8 mouse cellular contexts compared by ENCODE assay signal in the genomic region with DNA sequence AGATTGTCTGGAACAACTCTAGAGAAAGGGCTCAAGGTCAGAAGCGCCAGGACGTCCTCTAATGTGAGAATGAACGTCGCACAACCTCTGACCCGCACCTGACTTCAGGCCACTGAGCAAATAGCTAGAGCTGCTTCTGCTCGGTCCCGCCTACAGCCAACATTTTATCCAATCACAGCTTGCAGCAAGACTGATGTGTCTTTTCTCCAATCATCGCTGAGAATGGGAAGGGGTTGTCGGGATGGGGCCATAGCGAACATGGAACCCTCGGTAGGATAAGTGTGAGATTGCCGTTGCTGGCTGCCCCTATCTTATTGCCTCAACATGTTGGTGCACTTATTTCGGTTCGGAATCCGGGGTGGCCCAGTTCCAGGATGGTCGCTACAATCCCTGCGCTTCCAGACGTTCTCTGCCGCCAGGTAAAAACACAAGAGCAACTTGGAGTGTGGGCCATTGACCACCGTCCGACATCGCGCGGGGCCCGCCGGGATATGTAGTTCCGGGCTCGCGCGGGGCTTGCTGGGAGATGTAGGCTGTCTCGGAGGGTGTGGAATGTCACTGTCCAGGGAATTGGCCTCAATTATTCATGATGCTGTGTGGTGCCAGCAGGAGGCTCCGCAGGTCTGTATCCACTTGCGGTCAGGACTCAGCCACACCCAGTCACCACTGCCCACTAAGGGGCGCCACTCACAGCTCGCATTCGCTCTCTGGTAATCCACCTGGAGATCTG. TPM values are rescaled to one million over a fixed set of nuclear protein-coding genes. Genes with fewer than 3 reads are reported as not detected.
DNase-seq lines count a peak whose midpoint lies in the region; ATAC-seq and TF ChIP-seq lines count a peak whose summit lies in the region.

No protein-coding gene starts in this region.

- H3K4me1 ChIP-seq in embryonic facial prominence, embryonic 13.5 days, result no peaks in the 10 kb centered on the region
- H3K4me1 ChIP-seq in kidney, adult 2 months (ENCODE audit: control insufficient read depth, insufficient read depth, low read length), result peaks cover 8% of the 10 kb centered on the region; the same call in 1 of the 2 replicates
- peaks cover 6% of the 10 kb centered on the region for H3K4me1 ChIP-seq in limb, embryonic 12.5 days (replicated peaks)
- peaks cover 15% of the 10 kb centered on the region; the same call in 1 of the 2 replicates for H3K4me1 ChIP-seq in midbrain, embryonic 15.5 days
- peaks cover 6% of the 10 kb centered on the region; the same call in 1 of the 2 replicates for H3K4me1 ChIP-seq in spleen, adult 2 months (ENCODE audit: control insufficient read depth, insufficient read depth, insufficient read length)

- peak; percentile 81 for TF ChIP-seq CTCF in kidney, adult 2 months (conservative IDR thresholded peaks at IDR 0.05; ENCODE audit: insufficient read depth, insufficient read length, low read depth, low read length)
- TF ChIP-seq CTCF in spleen, adult 2 months (IDR thresholded peaks at IDR 0.05; ENCODE audit: extremely low read depth, insufficient read depth, insufficient read length, insufficient replicate concordance), result peak; percentile 27; the same call in 1 of the 2 replicates

- peak overlapping the region; percentile 49; the same call in 1 of the 2 replicates for H3K27ac ChIP-seq in embryonic facial prominence, embryonic 13.5 days
- H3K27ac ChIP-seq in kidney, adult 2 months (ENCODE audit: insufficient read depth, low read depth, low read length), result peak overlapping the region; percentile 94
- H3K27ac ChIP-seq in limb, embryonic 12.5 days, result peak overlapping the region; percentile 62; the same call in 1 of the 2 replicates
- H3K27ac ChIP-seq in midbrain, embryonic 15.5 days, result peak overlapping the region; percentile 93
- peak overlapping the region; percentile 92 for H3K27ac ChIP-seq in spleen, adult 2 months (ENCODE audit: insufficient read depth, low read length)

- peak overlapping the region; percentile 66 for H3K4me2 ChIP-seq in embryonic facial prominence, embryonic 13.5 days
- peak overlapping the region; percentile 58 for H3K4me2 ChIP-seq in limb, embryonic 12.5 days
- H3K4me2 ChIP-seq in midbrain, embryonic 15.5 days, result peak overlapping the region; percentile 60

- peak overlapping the region; percentile 69 for H3K9ac ChIP-seq in embryonic facial prominence, embryonic 13.5 days
- H3K9ac ChIP-seq in limb, embryonic 12.5 days (replicated peaks), result peak overlapping the region; percentile 35; the same call in 1 of the 2 replicates
- peak overlapping the region; percentile 55 for H3K9ac ChIP-seq in midbrain, embryonic 15.5 days

- 1% methylated on average over 36 of the region's 36 CpGs for WGBS in embryonic facial prominence, embryonic 13.5 days
- WGBS in kidney, adult 2 months, result 1% methylated on average over 36 of the region's 36 CpGs
- WGBS in limb, embryonic 12.5 days, result 2% methylated on average over 36 of the region's 36 CpGs
- WGBS in midbrain, embryonic 15.5 days, result under 1% methylated on average over 36 of the region's 36 CpGs
- 2% methylated on average over 36 of the region's 36 CpGs for WGBS in spleen, adult 2 months

- peak; percentile 97 for DNase-seq in 3134 (ENCODE audit: extremely low read depth, insufficient read length, low spot score)
- peak; percentile 94 to 95 for DNase-seq in adrenal gland, postnatal 36 days
- peak; percentile 99 for DNase-seq in heart, adult 18-20 months
- DNase-seq in kidney, adult 2 months, result peak; percentile 99
- DNase-seq in spleen, adult 2 months (ENCODE audit: low read depth in 1 of 2, low spot score in 2 of 2), result peak; percentile 92 to 94

- TF ChIP-seq POLR2A in kidney, adult 2 months (IDR thresholded peaks at IDR 0.05; ENCODE audit: low read depth, low read length), result no peak
- peak; percentile 25; the same call in 1 of the 2 replicates for TF ChIP-seq POLR2A in spleen, adult 2 months (IDR thresholded peaks at IDR 0.05; ENCODE audit: low read depth, low read length)

- peak overlapping the region; percentile 60 for H3K4me3 ChIP-seq in embryonic facial prominence, embryonic 13.5 days
- H3K4me3 ChIP-seq in kidney, adult 2 months (ENCODE audit: insufficient read depth, low read depth, low read length), result peak overlapping the region; percentile 68
- H3K4me3 ChIP-seq in limb, embryonic 12.5 days (replicated peaks), result peak overlapping the region; percentile 50
- peak overlapping the region; percentile 65 for H3K4me3 ChIP-seq in midbrain, embryonic 15.5 days
- H3K4me3 ChIP-seq in spleen, adult 2 months (ENCODE audit: extremely low read depth, insufficient read depth, insufficient read length), result peak overlapping the region; percentile 89

- H3K36me3 ChIP-seq in embryonic facial prominence, embryonic 13.5 days, result no peaks in the 10 kb centered on the region
- H3K36me3 ChIP-seq in kidney, adult 2 months (ENCODE audit: control insufficient read depth, insufficient read depth, low read length), result no peaks in the 10 kb centered on the region
- no peaks in the 10 kb centered on the region for H3K36me3 ChIP-seq in limb, embryonic 12.5 days
- no peaks in the 10 kb centered on the region for H3K36me3 ChIP-seq in midbrain, embryonic 15.5 days (replicated peaks)
- no peaks in the 10 kb centered on the region for H3K36me3 ChIP-seq in spleen, adult 2 months (ENCODE audit: control insufficient read depth, insufficient read depth, low read length)

- peaks cover 5% of the 10 kb centered on the region for H3K27me3 ChIP-seq in embryonic facial prominence, embryonic 13.5 days
- no peaks in the 10 kb centered on the region for H3K27me3 ChIP-seq in kidney, adult 2 months (replicated peaks; ENCODE audit: control insufficient read depth, insufficient read depth, low read length)
- no peaks in the 10 kb centered on the region for H3K27me3 ChIP-seq in limb, embryonic 12.5 days
- peaks cover 10% of the 10 kb centered on the region; the same call in 1 of the 2 replicates for H3K27me3 ChIP-seq in midbrain, embryonic 15.5 days (replicated peaks)
- H3K27me3 ChIP-seq in spleen, adult 2 months (ENCODE audit: control insufficient read depth, insufficient read depth, low read length), result no peaks in the 10 kb centered on the region

- no peaks in the 10 kb centered on the region for H3K9me3 ChIP-seq in embryonic facial prominence, embryonic 13.5 days
- H3K9me3 ChIP-seq in limb, embryonic 12.5 days, result no peaks in the 10 kb centered on the region
- H3K9me3 ChIP-seq in midbrain, embryonic 15.5 days, result no peaks in the 10 kb centered on the region

- ATAC-seq in embryonic facial prominence, embryonic 13.5 days (ENCODE audit: insufficient number of reproducible peaks, insufficient read depth, low FRiP score, low TSS enrichment, low read depth), result peak; percentile 92
- peak; percentile 97 for ATAC-seq in limb, embryonic 12.5 days (ENCODE audit: insufficient number of reproducible peaks, insufficient read depth, low FRiP score, low TSS enrichment, low read depth)
- ATAC-seq in midbrain, embryonic 15.5 days (replicated peaks), result peak; percentile 97

RNA-seq across cellular contexts. Expression of gene Abcb8, which starts 0.9 kb away (rescaled TPM):
- 10 to 100 TPM; 66.8 to 76.5 TPM for total RNA-seq in adrenal gland, postnatal 36 days (2021)
- 39.9 and 44.9 TPM in 2 replicates for polyA plus RNA-seq in embryonic facial prominence, embryonic 13.5 days (2015; fragmentation: Nextera tagmentation; extraction: Ambion mirVana)
- 10 to 100 TPM; 87.2 to 90.7 TPM for total RNA-seq in heart, adult 18-20 months (2021)
- 112 and 117 TPM in 2 replicates for polyA plus RNA-seq in kidney, adult 2 months (2012; rRNA removed)
- 41.6 and 42.9 TPM in 2 replicates for polyA plus RNA-seq in limb, embryonic 12.5 days (2016; fragmentation: Nextera tagmentation; extraction: Ambion mirVana)
- polyA plus RNA-seq in midbrain, embryonic 15.5 days (2015; fragmentation: Nextera tagmentation; extraction: Ambion mirVana), result 57.1 and 60.0 TPM in 2 replicates
- polyA plus RNA-seq in spleen, adult 2 months (2012; rRNA removed), result 31.3 and 35.7 TPM in 2 replicates

RNA-seq across cellular contexts. Expression of gene Atg9b, which starts 2.4 kb away (rescaled TPM):
- 1 to 10 TPM in 1 of 2 experiments, under 1 TPM in 1; 0.99 to 1.6 TPM for total RNA-seq in adrenal gland, postnatal 36 days (2021)
- polyA plus RNA-seq in embryonic facial prominence, embryonic 13.5 days (2015; fragmentation: Nextera tagmentation; extraction: Ambion mirVana), result 0.25 and 0.50 TPM in 2 replicates
- 1 to 10 TPM in 1 of 2 experiments, under 1 TPM in 1; 0.75 to 1.4 TPM for total RNA-seq in heart, adult 18-20 months (2021)
- 0.76 and 0.89 TPM in 2 replicates for polyA plus RNA-seq in kidney, adult 2 months (2012; rRNA removed)
- polyA plus RNA-seq in limb, embryonic 12.5 days (2016; fragmentation: Nextera tagmentation; extraction: Ambion mirVana), result 0.46 and 0.47 TPM in 2 replicates
- polyA plus RNA-seq in midbrain, embryonic 15.5 days (2015; fragmentation: Nextera tagmentation; extraction: Ambion mirVana), result 2.3 and 2.9 TPM in 2 replicates
- polyA plus RNA-seq in spleen, adult 2 months (2012; rRNA removed), result 0.71 and 1.2 TPM in 2 replicates

RNA-seq across cellular contexts. Expression of gene Asic3, which starts 18.9 kb away (rescaled TPM):
- under 1 TPM; 0.26 to 0.36 TPM for total RNA-seq in adrenal gland, postnatal 36 days (2021)
- 3.3 and 3.5 TPM in 2 replicates for polyA plus RNA-seq in embryonic facial prominence, embryonic 13.5 days (2015; fragmentation: Nextera tagmentation; extraction: Ambion mirVana)
- total RNA-seq in heart, adult 18-20 months (2021), result not detected
- polyA plus RNA-seq in kidney, adult 2 months (2012; rRNA removed), result 0.20 and 0.33 TPM in 2 replicates
- polyA plus RNA-seq in limb, embryonic 12.5 days (2016; fragmentation: Nextera tagmentation; extraction: Ambion mirVana), result 1.2 and 1.7 TPM in 2 replicates
- 0.20 and 0.35 TPM in 2 replicates for polyA plus RNA-seq in midbrain, embryonic 15.5 days (2015; fragmentation: Nextera tagmentation; extraction: Ambion mirVana)
- 0.14 and 0.26 TPM in 2 replicates for polyA plus RNA-seq in spleen, adult 2 months (2012; rRNA removed)

RNA-seq across cellular contexts. Expression of gene Cdk5, which starts 29.0 kb away (rescaled TPM):
- total RNA-seq in adrenal gland, postnatal 36 days (2021), result 10 to 100 TPM; 36.5 to 44.0 TPM
- 55.7 and 62.1 TPM in 2 replicates for polyA plus RNA-seq in embryonic facial prominence, embryonic 13.5 days (2015; fragmentation: Nextera tagmentation; extraction: Ambion mirVana)
- total RNA-seq in heart, adult 18-20 months (2021), result 10 to 100 TPM; 19.3 to 23.0 TPM
- 78.0 and 83.2 TPM in 2 replicates for polyA plus RNA-seq in kidney, adult 2 months (2012; rRNA removed)
- 53.8 and 54.5 TPM in 2 replicates for polyA plus RNA-seq in limb, embryonic 12.5 days (2016; fragmentation: Nextera tagmentation; extraction: Ambion mirVana)
- 120 and 121 TPM in 2 replicates for polyA plus RNA-seq in midbrain, embryonic 15.5 days (2015; fragmentation: Nextera tagmentation; extraction: Ambion mirVana)
- 33.7 and 43.1 TPM in 2 replicates for polyA plus RNA-seq in spleen, adult 2 months (2012; rRNA removed)

RNA-seq across cellular contexts. Expression of gene Slc4a2, which starts 29.3 kb away (rescaled TPM):
- total RNA-seq in adrenal gland, postnatal 36 days (2021), result 10 to 100 TPM; 44.4 to 62.2 TPM
- 41.0 and 41.2 TPM in 2 replicates for polyA plus RNA-seq in embryonic facial prominence, embryonic 13.5 days (2015; fragmentation: Nextera tagmentation; extraction: Ambion mirVana)
- total RNA-seq in heart, adult 18-20 months (2021), result 10 to 100 TPM; 25.5 to 30.3 TPM
- 56.8 and 66.9 TPM in 2 replicates for polyA plus RNA-seq in kidney, adult 2 months (2012; rRNA removed)
- 47.1 and 50.2 TPM in 2 replicates for polyA plus RNA-seq in limb, embryonic 12.5 days (2016; fragmentation: Nextera tagmentation; extraction: Ambion mirVana)
- polyA plus RNA-seq in midbrain, embryonic 15.5 days (2015; fragmentation: Nextera tagmentation; extraction: Ambion mirVana), result 23.1 and 26.1 TPM in 2 replicates
- polyA plus RNA-seq in spleen, adult 2 months (2012; rRNA removed), result 47.5 and 50.5 TPM in 2 replicates

Comparison
In these comparisons a context has a peak if more than half of its experiments do, and no peak if none do; other contexts are left out.
1. Peak in every context shown above with its lines: DNase-seq, ATAC-seq, H3K4me3 ChIP-seq and H3K27ac ChIP-seq.